Mouse (Mus musculus) lung, postnatal 0 days (tissue): ENCODE results near the gene Lrrc8a.

Experiments used
- CTCF ChIP-seq: IDR thresholded peaks from 2 replicates; pipeline ENCODE4 v1.5.1; 2016; ENCODE audit warnings: antibody characterized with exemption, mild to moderate bottlenecking
- EP300 ChIP-seq: IDR thresholded peaks from 2 replicates; pipeline ENCODE4 v1.6.1; 2016; ENCODE audit warnings: antibody characterized with exemption, mild to moderate bottlenecking, control low read depth

DNA sequence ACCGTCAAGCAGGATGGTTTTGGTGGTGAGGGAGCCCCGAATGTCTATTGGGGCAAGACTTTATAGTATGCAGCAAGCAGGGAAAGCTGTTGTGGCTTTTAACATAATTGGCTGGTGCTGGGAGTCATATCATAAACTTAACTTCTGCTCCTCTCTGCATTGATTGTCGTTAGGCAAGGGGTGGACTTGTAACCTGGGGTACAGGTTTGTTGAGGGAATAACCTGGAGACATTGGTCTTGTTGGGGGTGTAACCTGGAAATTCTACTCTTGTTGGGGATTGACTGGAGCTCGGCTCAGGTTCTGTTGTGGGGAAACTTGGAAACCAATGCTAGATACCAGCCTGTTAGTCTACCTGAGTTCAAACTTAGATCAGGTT lies 25.4 kb upstream of the Lrrc8a start:
- TF ChIP-seq EP300 (no peak), CTCF (no peak)
